ENCODE assay signal across 28 mouse cellular contexts in genomic region chr10:45144038-45144817, GRCm38 (mm10). TPM values are rescaled to one million over a fixed set of nuclear protein-coding genes. Genes with fewer than 3 reads are reported as not detected.
DNase-seq lines count a peak whose midpoint lies in the region; ATAC-seq and TF ChIP-seq lines count a peak whose summit lies in the region.
"Had no signal": no experiment of that assay in that cellular context is flagged by ENCODE, and none has a peak within 500 bp of the region (broad histone marks: within the 10 kb centered on the region; RNA-seq: fewer than 3 reads in every experiment).

No protein-coding gene starts in this region.

- intact Hi-C loops in heart, postnatal 25 days (cut with DNase I), result no loop called here
- intact Hi-C loops in heart, adult 2 months (cut with DNase I), result no loop called here

- no peaks in the 10 kb centered on the region; the same call in 1 of the 2 replicates for H3K36me3 ChIP-seq in forebrain, embryonic 11.5 days (ENCODE audit: control insufficient read depth, insufficient read depth, low read length)
- peaks cover 7% of the 10 kb centered on the region; the same call in 1 of the 2 replicates for H3K36me3 ChIP-seq in forebrain, embryonic 13.5 days (ENCODE audit: poor library complexity, severe bottlenecking)
- H3K36me3 ChIP-seq in heart, embryonic 13.5 days, result peaks cover 17% of the 10 kb centered on the region
- no peaks in the 10 kb centered on the region for H3K36me3 ChIP-seq in heart, adult 2 months (ENCODE audit: control insufficient read depth, insufficient read depth, low read length)
- peaks cover 6% of the 10 kb centered on the region; the same call in 1 of the 2 replicates for H3K36me3 ChIP-seq in heart, postnatal 0 days (replicated peaks; ENCODE audit: control insufficient read depth, insufficient read depth, low read length)
- H3K36me3 ChIP-seq: embryonic facial prominence, embryonic 15.5 days had no signal

- ATAC-seq in forebrain, embryonic 11.5 days (replicated peaks; ENCODE audit: low FRiP score), result no peak
- no peak for ATAC-seq in forebrain, embryonic 13.5 days
- ATAC-seq in heart, embryonic 13.5 days (ENCODE audit: extremely low read depth, insufficient number of reproducible peaks, low FRiP score, low TSS enrichment), result no peak
- ATAC-seq in heart, postnatal 0 days (ENCODE audit: insufficient read depth, low read depth), result no peak
- ATAC-seq: CD4-positive, CD25-positive, alpha-beta regulatory T cell, adult 4 months; hindbrain, embryonic 16.5 days; inflammation-experienced regulatory T-cells, adult 6 months; intestine, postnatal 0 days had no signal

- H3K4me1 ChIP-seq in forebrain, embryonic 11.5 days (replicated peaks; ENCODE audit: control insufficient read depth, insufficient read depth, low read length), result peaks cover 5% of the 10 kb centered on the region; the same call in 1 of the 2 replicates
- H3K4me1 ChIP-seq in forebrain, embryonic 13.5 days, result peaks cover 31% of the 10 kb centered on the region
- peaks cover 66% of the 10 kb centered on the region for H3K4me1 ChIP-seq in heart, embryonic 13.5 days
- no peaks in the 10 kb centered on the region; the same call in 1 of the 2 replicates for H3K4me1 ChIP-seq in heart, adult 2 months (ENCODE audit: control insufficient read depth, insufficient read depth, low read length)
- peaks cover 34% of the 10 kb centered on the region for H3K4me1 ChIP-seq in heart, postnatal 0 days (ENCODE audit: control insufficient read depth, insufficient read depth)

- no peak for TF ChIP-seq POLR2A in heart, adult 2 months (IDR thresholded peaks at IDR 0.05; ENCODE audit: insufficient read depth, low read depth, low read length)

- no peak overlapping the region for H3K27ac ChIP-seq in forebrain, embryonic 11.5 days (ENCODE audit: low read depth, low read length)
- H3K27ac ChIP-seq in forebrain, embryonic 13.5 days, result no peak overlapping the region
- H3K27ac ChIP-seq in heart, embryonic 13.5 days (replicated peaks), result peak overlapping the region; percentile 83
- no peak overlapping the region for H3K27ac ChIP-seq in heart, adult 2 months
- H3K27ac ChIP-seq in heart, postnatal 0 days (ENCODE audit: low read depth), result peak overlapping the region; percentile 44
- H3K27ac ChIP-seq: embryonic facial prominence, embryonic 15.5 days; gastrocnemius, adult 2 months; hindbrain, embryonic 12.5 days had no signal

- TF ChIP-seq EP300 in heart, adult 2 months (IDR thresholded peaks at IDR 0.05; ENCODE audit: insufficient read depth, low read depth, low read length), result no peak
- TF ChIP-seq EP300 in heart, postnatal 0 days (IDR thresholded peaks at IDR 0.05; ENCODE audit: low read depth), result no peak

- no peak overlapping the region for H3K4me3 ChIP-seq in forebrain, embryonic 11.5 days (ENCODE audit: low read depth, low read length)
- no peak overlapping the region for H3K4me3 ChIP-seq in forebrain, embryonic 13.5 days
- no peak overlapping the region for H3K4me3 ChIP-seq in heart, embryonic 13.5 days
- H3K4me3 ChIP-seq in heart, adult 2 months, result no peak overlapping the region
- H3K4me3 ChIP-seq in heart, postnatal 0 days (ENCODE audit: low read depth, low read length), result no peak overlapping the region
- H3K4me3 ChIP-seq: embryonic facial prominence, embryonic 15.5 days; erythroblast, embryonic 14.5 days; gastrocnemius, adult 2 months; hindbrain, embryonic 12.5 days had no signal

- no peaks in the 10 kb centered on the region for H3K9me3 ChIP-seq in forebrain, embryonic 11.5 days (ENCODE audit: control insufficient read depth, low read length)
- no peaks in the 10 kb centered on the region for H3K9me3 ChIP-seq in forebrain, embryonic 13.5 days (replicated peaks)
- no peaks in the 10 kb centered on the region for H3K9me3 ChIP-seq in heart, embryonic 13.5 days
- no peaks in the 10 kb centered on the region for H3K9me3 ChIP-seq in heart, postnatal 0 days (replicated peaks; ENCODE audit: control insufficient read depth, low read length)
- H3K9me3 ChIP-seq: embryonic facial prominence, embryonic 15.5 days; G1E; hindbrain, embryonic 12.5 days had no signal

- H3K9ac ChIP-seq in forebrain, embryonic 11.5 days (ENCODE audit: low read length), result no peak overlapping the region
- no peak overlapping the region for H3K9ac ChIP-seq in forebrain, embryonic 13.5 days
- no peak overlapping the region for H3K9ac ChIP-seq in heart, embryonic 13.5 days
- no peak overlapping the region for H3K9ac ChIP-seq in heart, adult 2 months (ENCODE audit: low read depth, low read length)
- no peak overlapping the region for H3K9ac ChIP-seq in heart, postnatal 0 days (replicated peaks; ENCODE audit: low read depth, low read length)
- H3K9ac ChIP-seq: embryonic facial prominence, embryonic 15.5 days; hindbrain, embryonic 12.5 days had no signal

- H3K27me3 ChIP-seq in forebrain, embryonic 11.5 days (ENCODE audit: control insufficient read depth, insufficient read depth, low read length), result no peaks in the 10 kb centered on the region
- no peaks in the 10 kb centered on the region for H3K27me3 ChIP-seq in forebrain, embryonic 13.5 days
- H3K27me3 ChIP-seq in heart, embryonic 13.5 days (replicated peaks), result no peaks in the 10 kb centered on the region
- no peaks in the 10 kb centered on the region for H3K27me3 ChIP-seq in heart, adult 2 months (ENCODE audit: control insufficient read depth, insufficient read depth, low read length)
- no peaks in the 10 kb centered on the region for H3K27me3 ChIP-seq in heart, postnatal 0 days (ENCODE audit: control insufficient read depth, insufficient read depth, low read length)
- H3K27me3 ChIP-seq: embryonic facial prominence, embryonic 15.5 days; hindbrain, embryonic 12.5 days had no signal

- no peaks in the 10 kb centered on the region for H3K79me2 ChIP-seq in heart, adult 2 months (replicated peaks; ENCODE audit: control insufficient read depth, insufficient read depth, low read length)

- DNase-seq in forebrain, embryonic 11.5 days (ENCODE audit: low spot score), result peak; percentile 23
- peak; percentile 66 for DNase-seq in heart, adult 11 months
- DNase-seq in heart, postnatal 25 days (ENCODE audit: low spot score), result no peak
- no peak for DNase-seq in heart, adult 2 months
- no peak for DNase-seq in heart, postnatal 0 days (ENCODE audit: low spot score)
- DNase-seq in heart, adult 18-20 months, result no peak
- DNase-seq: adrenal gland, adult 8-10 months; adrenal gland, postnatal 36 days; B cell, adult 2 months; cerebellum, adult 11 months; cerebellum, adult 8-10 months; cerebellum, postnatal 14 days; embryo, embryonic 11 days; gastrocnemius, adult 2 months; gastrocnemius, postnatal 25 days; kidney, adult 8-10 months had no signal

- 94% methylated on average over 6 of the region's 6 CpGs for WGBS in forebrain, embryonic 11.5 days
- WGBS in forebrain, embryonic 13.5 days, result 95% methylated on average over 6 of the region's 6 CpGs
- 84% methylated on average over 6 of the region's 6 CpGs for WGBS in heart, embryonic 13.5 days
- WGBS in heart, adult 2 months, result 80% methylated on average over 6 of the region's 6 CpGs
- WGBS in heart, postnatal 0 days, result 80% methylated on average over 6 of the region's 6 CpGs

- TF ChIP-seq CTCF in heart, adult 2 months (IDR thresholded peaks at IDR 0.05), result no peak
- no peak for TF ChIP-seq CTCF in heart, postnatal 0 days (IDR thresholded peaks at IDR 0.05; ENCODE audit: low read depth)

- no peak overlapping the region for H3K4me2 ChIP-seq in forebrain, embryonic 11.5 days (ENCODE audit: low read depth, low read length, severe bottlenecking)
- no peak overlapping the region for H3K4me2 ChIP-seq in forebrain, embryonic 13.5 days
- H3K4me2 ChIP-seq in heart, embryonic 13.5 days, result no peak overlapping the region
- H3K4me2 ChIP-seq in heart, postnatal 0 days (ENCODE audit: low read depth, low read length), result no peak overlapping the region
- H3K4me2 ChIP-seq: embryonic facial prominence, embryonic 15.5 days; hindbrain, embryonic 12.5 days had no signal

RNA-seq across cellular contexts. Expression of gene Popdc3, which starts 33.7 kb away (rescaled TPM):
- polyA plus RNA-seq in forebrain, embryonic 11.5 days (2014; fragmentation: Nextera tagmentation; extraction: Ambion mirVana), result 0.24 and 0.27 TPM in 2 replicates
- polyA plus RNA-seq in forebrain, embryonic 13.5 days (2015; fragmentation: Nextera tagmentation; extraction: Ambion mirVana), result 0.49 TPM in 2 replicates
- total RNA-seq in heart, postnatal 25 days (2021), result 10 to 100 TPM; 25.3 to 26.7 TPM
- 32.2 and 35.2 TPM in 2 replicates for polyA plus RNA-seq in heart, embryonic 13.5 days (2015; fragmentation: Nextera tagmentation; extraction: Ambion mirVana)
- total RNA-seq in heart, adult 2 months (2021), result 10 to 100 TPM; 29.4 to 35.5 TPM
- polyA plus RNA-seq in heart, adult 2 months (2012; rRNA removed), result 13.4 and 24.3 TPM in 2 replicates
- 69.2 and 71.9 TPM in 2 replicates for total RNA-seq in heart, postnatal 0 days (2014; rRNA removed; ENCODE audit: low replicate concordance)
- polyA plus RNA-seq in heart, postnatal 0 days (2015; fragmentation: Nextera tagmentation; extraction: Ambion mirVana), result 41.8 and 50.6 TPM in 2 replicates
- 10 to 100 TPM; 32.8 to 35.7 TPM for total RNA-seq in heart, adult 18-20 months (2021)
- total RNA-seq: common myeloid progenitor, adult 5-6 weeks; G1E; granulocyte monocyte progenitor cell, adult 5-6 weeks had no signal
- polyA plus RNA-seq: CD4-positive, CD25-positive, alpha-beta regulatory T cell, adult 4 months; erythroblast, embryonic 14.5 days; G1E; inflammation-experienced regulatory T-cells, adult 6 months had no signal

Comparison
In these comparisons a context has a peak if more than half of its experiments do, and no peak if none do; other contexts are left out.
1. DNase-seq: peak in forebrain, embryonic 11.5 days (single experiment) and heart, adult 11 months (single experiment); none in heart, postnatal 25 days (single experiment), heart, adult 2 months (0 of 2), heart, postnatal 0 days (single experiment) and heart, adult 18-20 months (0 of 2).
2. H3K27ac ChIP-seq: peak in heart, embryonic 13.5 days (single experiment) and heart, postnatal 0 days (single experiment); none in forebrain, embryonic 11.5 days (single experiment), forebrain, embryonic 13.5 days (single experiment) and heart, adult 2 months (single experiment).